Mouse (Mus musculus) MEL (cell line): Measurements from ENCODE around the gene Umad1. TPM values are rescaled to one million over a fixed set of nuclear protein-coding genes. Genes with fewer than 3 reads are reported as not detected.

Experiments
- DNase-seq: peaks from one replicate; pipeline ENCODE4 v3.0.0; 2011; ENCODE audit warnings: low read depth, low spot score
- H3K27ac ChIP-seq: 2 replicates; pipeline ENCODE4 v1.5.1; 2012; ENCODE audit warnings: low read depth, mild to moderate bottlenecking, control low read depth, low read length, moderate library complexity; ENCODE audit not compliant: control insufficient read depth
- H3K27me3 ChIP-seq, 2 experiments: fragments of 150-350 bp in 1 of 2; sonication (generic) in 1 of 2; 2 replicates each; pipeline ENCODE4 v1.6.1; 2012; ENCODE audit warnings: low read length in 2 of 2, mild to moderate bottlenecking in 2 of 2, improper control_type of control experiment in 1 of 2, moderate library complexity in 1 of 2; ENCODE audit not compliant: insufficient read depth in 2 of 2, control insufficient read depth in 1 of 2
- H3K36me3 ChIP-seq, 2 experiments: 2 replicates each; pipeline ENCODE4 v1.6.1; 2012 to 2014; ENCODE audit warnings: low read length in 2 of 2, improper control_type of control experiment in 1 of 2, inconsistent platforms in 1 of 2, mild to moderate bottlenecking in 1 of 2; ENCODE audit not compliant: insufficient read depth in 2 of 2, control insufficient read depth in 1 of 2
- H3K4me1 ChIP-seq, 2 experiments: fragments of 150-350 bp in 1 of 2; sonication (generic) in 1 of 2; 2 replicates each; pipeline ENCODE4 v1.6.1; 2012; ENCODE audit warnings: low read length in 2 of 2, improper control_type of control experiment in 1 of 2, mild to moderate bottlenecking in 1 of 2; ENCODE audit not compliant: insufficient read depth in 2 of 2, control insufficient read depth in 1 of 2
- H3K4me3 ChIP-seq, 2 experiments: fragments of 150-350 bp in 1 of 2; sonication (generic) in 1 of 2; 2 replicates each; pipeline ENCODE4 v1.5.1; 2012; ENCODE audit warnings: low read depth in 2 of 2, low read length in 2 of 2, mild to moderate bottlenecking in 2 of 2, moderate library complexity in 2 of 2, control low read depth in 1 of 2, improper control_type of control experiment in 1 of 2; ENCODE audit not compliant: control insufficient read depth in 1 of 2, insufficient read depth in 1 of 2
- H3K79me2 ChIP-seq: 2 replicates; pipeline ENCODE4 v1.6.1; 2012; ENCODE audit warnings: mild to moderate bottlenecking, low read length, moderate library complexity; ENCODE audit not compliant: control insufficient read depth, poor library complexity, insufficient read depth
- H3K9ac ChIP-seq: 2 replicates; pipeline ENCODE4 v1.6.1; 2012; ENCODE audit warnings: low read depth, mild to moderate bottlenecking, control low read depth, low read length, moderate library complexity; ENCODE audit not compliant: control insufficient read depth, poor library complexity, severe bottlenecking
- H3K9me3 ChIP-seq: fragments of 150-350 bp; sonication (generic); replicated peaks from 2 replicates; pipeline ENCODE4 v1.6.1; 2012; ENCODE audit warnings: mild to moderate bottlenecking, low read length, improper control_type of control experiment, moderate library complexity; ENCODE audit not compliant: insufficient read depth
- BHLHE40 ChIP-seq: IDR thresholded peaks from 2 replicates; pipeline ENCODE4 v1.6.1; 2012; ENCODE audit warnings: low read depth, mild to moderate bottlenecking, inconsistent platforms, low read length, improper control_type of control experiment, borderline replicate concordance
- CHD1 ChIP-seq: IDR thresholded peaks from 2 replicates; pipeline ENCODE4 v1.6.1; 2012; ENCODE audit warnings: low read depth, mild to moderate bottlenecking, inconsistent platforms, low read length, improper control_type of control experiment
- CHD2 ChIP-seq: IDR thresholded peaks from 2 replicates; pipeline ENCODE4 v1.6.1; 2011; ENCODE audit warnings: low read length, improper control_type of control experiment
- CTCF ChIP-seq, 3 experiments: IDR thresholded peaks in 2 of 3; conservative IDR thresholded peaks in 1 of 3; 2 replicates each; pipeline ENCODE4 v1.5.1; 2011 to 2012; ENCODE audit warnings: low read length in 3 of 3, low read depth in 2 of 3, mild to moderate bottlenecking in 2 of 3, improper control_type of control experiment in 1 of 3, inconsistent platforms in 1 of 3, mixed read lengths in 1 of 3, moderate library complexity in 1 of 3; ENCODE audit not compliant: control insufficient read depth in 1 of 3, insufficient read depth in 1 of 3, poor library complexity in 1 of 3, severe bottlenecking in 1 of 3
- ELF1 ChIP-seq: IDR thresholded peaks from 2 replicates; pipeline ENCODE4 v1.6.1; 2014; ENCODE audit warnings: low read depth, mild to moderate bottlenecking, inconsistent platforms, low read length, improper control_type of control experiment, moderate library complexity
- EP300 ChIP-seq, 2 experiments: IDR thresholded peaks; 2 replicates each; pipeline ENCODE4 v1.6.1; 2011; ENCODE audit warnings: improper control_type of control experiment in 2 of 2, low read length in 2 of 2, low read depth in 1 of 2, mild to moderate bottlenecking in 1 of 2
- ETS1 ChIP-seq: IDR thresholded peaks from 2 replicates; pipeline ENCODE4 v1.6.1; 2012; ENCODE audit warnings: low read depth, mild to moderate bottlenecking, inconsistent platforms, low read length, improper control_type of control experiment, moderate library complexity
- GABPA ChIP-seq: IDR thresholded peaks from 2 replicates; pipeline ENCODE4 v1.6.1; 2012; ENCODE audit warnings: low read depth, mild to moderate bottlenecking, inconsistent platforms, low read length, improper control_type of control experiment, moderate library complexity
- GATA1 ChIP-seq: IDR thresholded peaks from 2 replicates; pipeline ENCODE4 v1.6.1; 2011; ENCODE audit warnings: low read depth, low read length, improper control_type of control experiment
- HCFC1 ChIP-seq: IDR thresholded peaks from 2 replicates; pipeline ENCODE4 v1.6.1; 2012; ENCODE audit warnings: low read depth, mild to moderate bottlenecking, inconsistent platforms, low read length, improper control_type of control experiment, moderate library complexity
- JUND ChIP-seq: IDR thresholded peaks from 2 replicates; pipeline ENCODE4 v1.6.1; 2011; ENCODE audit warnings: low read depth, mild to moderate bottlenecking, improper control_type of control experiment, low read length
- KAT2A ChIP-seq: conservative IDR thresholded peaks from 2 replicates; pipeline ENCODE4 v1.6.1; 2012; ENCODE audit warnings: low read depth, low read length, improper control_type of control experiment, inconsistent platforms
- MAFK ChIP-seq: IDR thresholded peaks from 2 replicates; pipeline ENCODE4 v1.6.1; 2011; ENCODE audit warnings: low read depth, mild to moderate bottlenecking, low read length, improper control_type of control experiment, borderline replicate concordance
- MEF2A ChIP-seq: IDR thresholded peaks from 2 replicates; pipeline ENCODE4 v1.6.1; 2014; ENCODE audit warnings: low read depth, mild to moderate bottlenecking, inconsistent platforms, low read length, improper control_type of control experiment; ENCODE audit not compliant: poor library complexity, insufficient replicate concordance, severe bottlenecking; ENCODE audit errors: extremely low read depth
- MXI1 ChIP-seq: IDR thresholded peaks from 2 replicates; pipeline ENCODE4 v1.6.1; 2011; ENCODE audit warnings: mild to moderate bottlenecking, low read depth, low read length, improper control_type of control experiment
- MYC ChIP-seq: IDR thresholded peaks from 2 replicates; pipeline ENCODE4 v1.6.1; 2011; ENCODE audit warnings: low read depth, mild to moderate bottlenecking, low read length, improper control_type of control experiment, moderate library complexity
- NELFE ChIP-seq: IDR thresholded peaks from 2 replicates; pipeline ENCODE4 v1.6.1; 2011; ENCODE audit warnings: low read depth, low read length, improper control_type of control experiment
- NRF1 ChIP-seq: IDR thresholded peaks from 2 replicates; pipeline ENCODE4 v1.6.1; 2014; ENCODE audit warnings: low read depth, mild to moderate bottlenecking, inconsistent platforms, low read length, improper control_type of control experiment, moderate library complexity; ENCODE audit not compliant: poor library complexity, insufficient read depth, severe bottlenecking
- POLR2A ChIP-seq, 2 experiments: IDR thresholded peaks; 2 replicates each; pipeline ENCODE4 v1.6.1; 2011 to 2012; ENCODE audit warnings: low read length in 2 of 2, mild to moderate bottlenecking in 2 of 2, control low read depth in 1 of 2, improper control_type of control experiment in 1 of 2, low read depth in 1 of 2, moderate library complexity in 1 of 2; ENCODE audit not compliant: control insufficient read depth in 1 of 2, insufficient read depth in 1 of 2, poor library complexity in 1 of 2
- POLR2AphosphoS2 ChIP-seq: IDR thresholded peaks from 2 replicates; pipeline ENCODE4 v1.6.1; 2011; ENCODE audit warnings: low read length, improper control_type of control experiment
- RAD21 ChIP-seq: IDR thresholded peaks from 2 replicates; pipeline ENCODE4 v1.6.1; 2011; ENCODE audit warnings: mild to moderate bottlenecking, low read depth, low read length, improper control_type of control experiment
- RCOR1 ChIP-seq: IDR thresholded peaks from 2 replicates; pipeline ENCODE4 v1.6.1; 2012; ENCODE audit warnings: low read depth, mild to moderate bottlenecking, inconsistent platforms, low read length, improper control_type of control experiment
- SIN3A ChIP-seq: IDR thresholded peaks from 2 replicates; pipeline ENCODE4 v1.6.1; 2012; ENCODE audit warnings: low read length, improper control_type of control experiment, inconsistent platforms
- SMC3 ChIP-seq: IDR thresholded peaks from 2 replicates; pipeline ENCODE4 v1.6.1; 2011; ENCODE audit warnings: low read depth, low read length, improper control_type of control experiment
- TAL1 ChIP-seq: IDR thresholded peaks from 2 replicates; pipeline ENCODE4 v1.6.1; 2012; ENCODE audit warnings: mild to moderate bottlenecking, inconsistent platforms, low read length, moderate library complexity, mixed read lengths
- TCF12 ChIP-seq: IDR thresholded peaks from 2 replicates; pipeline ENCODE4 v1.6.1; 2014; ENCODE audit warnings: low read depth, mild to moderate bottlenecking, inconsistent platforms, low read length, improper control_type of control experiment, moderate library complexity
- USF1 ChIP-seq: IDR thresholded peaks from 2 replicates; pipeline ENCODE4 v1.6.1; 2014; ENCODE audit warnings: low read depth, mild to moderate bottlenecking, inconsistent platforms, low read length, improper control_type of control experiment, moderate library complexity
- USF2 ChIP-seq, 2 experiments: IDR thresholded peaks; 2 replicates each; pipeline ENCODE4 v1.6.1; 2011 to 2012; ENCODE audit warnings: improper control_type of control experiment in 2 of 2, low read length in 2 of 2, borderline replicate concordance in 1 of 2, inconsistent platforms in 1 of 2, low read depth in 1 of 2, mild to moderate bottlenecking in 1 of 2; ENCODE audit not compliant: insufficient read depth in 1 of 2
- ZC3H11A ChIP-seq: IDR thresholded peaks from 2 replicates; pipeline ENCODE4 v1.6.1; 2012; ENCODE audit warnings: low read depth, mild to moderate bottlenecking, inconsistent platforms, low read length, improper control_type of control experiment
- ZMIZ1 ChIP-seq: IDR thresholded peaks from 2 replicates; pipeline ENCODE4 v1.6.1; 2012; ENCODE audit warnings: low read depth, mild to moderate bottlenecking, inconsistent platforms, low read length, improper control_type of control experiment, moderate library complexity
- ZNF384 ChIP-seq: IDR thresholded peaks from 2 replicates; pipeline ENCODE4 v1.6.1; 2012; ENCODE audit warnings: low read depth, mild to moderate bottlenecking, inconsistent platforms, low read length, improper control_type of control experiment
- polyA plus RNA-seq, 2 experiments: library from polyadenylated mRNA; stranded (reverse) in 1 of 2; unstranded in 1 of 2; fragments of >175 nt in 1 of 2; fragments of >200 nt in 1 of 2; gene quantifications; 2 replicates each; pipeline versions ENCODE4 v1.2.1 to v1.2.4; 2012; ENCODE audit warnings: low replicate concordance in 2 of 2, low read depth in 1 of 2; ENCODE audit not compliant: insufficient read length in 2 of 2, insufficient read depth in 1 of 2, missing spikeins in 1 of 2
- total RNA-seq: library from RNA; depleted of rRNA; stranded (reverse); fragments of 300-350 nt; gene quantifications from 2 replicates; pipeline ENCODE4 v1.2.3, GENCODE M21; 2012

The Umad1 gene
- total and polyA plus RNA-seq, 3 experiments = 5.3 to 9.7 TPM; not detected in 1

DNA sequence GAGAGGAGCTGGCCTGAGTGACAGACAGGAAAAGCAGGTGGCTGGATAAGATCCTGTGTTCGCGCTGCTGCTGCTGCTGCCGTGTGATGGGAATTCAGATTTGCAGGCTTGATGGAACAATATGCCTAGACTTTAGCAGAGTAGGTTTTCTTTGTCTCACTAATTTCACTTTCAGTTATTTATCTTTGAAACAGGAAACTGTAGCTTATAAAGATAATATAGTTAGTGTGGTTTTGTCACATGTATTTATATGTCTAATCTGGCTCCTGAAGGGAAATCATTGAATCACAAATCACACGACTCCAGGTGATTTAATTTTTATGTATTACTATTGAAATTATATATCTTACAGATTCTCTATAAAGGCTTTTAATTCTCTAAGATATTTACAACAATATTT is 24.2 kb downstream of the Umad1 start:
- no peaks in the 10 kb centered on the region for H3K27me3 ChIP-seq
- H3K9me3 ChIP-seq = no peaks in the 10 kb centered on the region
- peaks cover 0 to 4% of the 10 kb centered on the region in 2 experiments; a peak in 2 of 4 replicates for H3K4me1 ChIP-seq
- TF ChIP-seq MAFK = no peak
- no peak for TF ChIP-seq ELF1
- no peak for TF ChIP-seq SIN3A
- TF ChIP-seq JUND = no peak
- TF ChIP-seq CHD1 = no peak
- no peak for TF ChIP-seq CHD2
- peak in 1 of 2 experiments; percentile 74; a peak in 1 of 4 replicates for TF ChIP-seq EP300 (IDR thresholded peaks at IDR 0.05; ENCODE audit: low read depth in 1 of 2, low read length in 2 of 2)
- TF ChIP-seq SMC3 = no peak
- TF ChIP-seq POLR2A (IDR thresholded peaks at IDR 0.05; ENCODE audit: control insufficient read depth in 1 of 2, insufficient read depth in 1 of 2, low read depth in 1 of 2, low read length in 2 of 2, poor library complexity in 1 of 2) = no peak
- TF ChIP-seq USF2 (IDR thresholded peaks at IDR 0.05; ENCODE audit: borderline replicate concordance in 1 of 2, insufficient read depth in 1 of 2, low read depth in 1 of 2, low read length in 2 of 2) = no peak
- TF ChIP-seq GABPA = no peak
- no peak for TF ChIP-seq HCFC1
- peak; percentile 55; the same call in 1 of the 2 replicates for TF ChIP-seq TCF12
- TF ChIP-seq KAT2A = no peak
- TF ChIP-seq GATA1 = peak; percentile 27; the same call in 1 of the 2 replicates
- no peak for TF ChIP-seq ZC3H11A
- no peak for TF ChIP-seq MYC
- no peak for TF ChIP-seq POLR2AphosphoS2
- no peak for TF ChIP-seq MXI1
- peak; percentile 78 for TF ChIP-seq ETS1
- TF ChIP-seq ZMIZ1 = no peak
- TF ChIP-seq RCOR1 = peak; percentile 94
- TF ChIP-seq NELFE = no peak
- TF ChIP-seq CTCF (IDR thresholded peaks at IDR 0.05 in 2 of 3, conservative IDR thresholded peaks at IDR 0.05 in 1 of 3; ENCODE audit: control insufficient read depth in 1 of 3, insufficient read depth in 1 of 3, low read depth in 2 of 3, low read length in 3 of 3, poor library complexity in 1 of 3, severe bottlenecking in 1 of 3) = no peak
- TF ChIP-seq MEF2A = peak; percentile 32; the same call in 1 of the 2 replicates
- no peak for TF ChIP-seq RAD21
- no peak for TF ChIP-seq ZNF384
- TF ChIP-seq TAL1 = no peak
- TF ChIP-seq BHLHE40 = peak; percentile 85
- TF ChIP-seq USF1 = no peak; the same call in 1 of the 2 replicates
- no peak for TF ChIP-seq NRF1
- no peaks in the 10 kb centered on the region for H3K79me2 ChIP-seq
- H3K27ac ChIP-seq = no peak overlapping the region
- DNase-seq = no peak
- H3K9ac ChIP-seq = no peak overlapping the region
- peaks cover 0 to 4% of the 10 kb centered on the region in 2 experiments; a peak in 2 of 4 replicates for H3K36me3 ChIP-seq
- no peak overlapping the region for H3K4me3 ChIP-seq
